Mouse (Mus musculus): ENCODE results near the gene Hspa12b.

GRCm38 (mm10) chr2:131127161-131127730, at the start of gene Hspa12b:
- TF ChIP-seq CTCF (IDR thresholded peaks at IDR 0.05; ENCODE audit: borderline replicate concordance, insufficient read depth, low read depth, low read length) (no peak), POLR2A (IDR thresholded peaks at IDR 0.05; ENCODE audit: borderline replicate concordance, insufficient read depth, low read length) (no peak)

Data from cerebellum, adult 2 months (tissue).